23 mouse cellular contexts compared by ENCODE assay signal in genomic region chr4:153979243-153979642, GRCm38 (mm10).
"Had no signal": no experiment of that assay in that cellular context is flagged by ENCODE, and none has a peak within 500 bp of the region (broad histone marks: within the 10 kb centered on the region; RNA-seq: fewer than 3 reads in every experiment).

No protein-coding gene starts in this region.

- H3K9me3 ChIP-seq: heart, embryonic 13.5 days; heart, embryonic 15.5 days; intestine, embryonic 15.5 days; limb, embryonic 10.5 days; limb, embryonic 12.5 days had no signal

- ATAC-seq: hindbrain, embryonic 16.5 days; inflammation-experienced regulatory T-cells, adult 6 months; intestine, embryonic 15.5 days; intestine, postnatal 0 days had no signal

- DNase-seq: gastrocnemius, postnatal 14 days; gastrocnemius, postnatal 36 days; heart, adult 18-20 months; heart, postnatal 14 days; heart, postnatal 36 days; kidney, adult 18-20 months; kidney, adult 8-10 months; kidney, postnatal 10 days; kidney, postnatal 25 days; kidney, postnatal 4 days; liver had no signal

- H3K27me3 ChIP-seq: heart, embryonic 13.5 days; heart, embryonic 15.5 days; intestine, embryonic 15.5 days; limb, embryonic 12.5 days had no signal

- H3K27ac ChIP-seq: heart, embryonic 13.5 days; heart, embryonic 15.5 days; hindbrain, embryonic 14.5 days; intestine, embryonic 15.5 days; layer of hippocampus, adult 2 months; left cerebral cortex, adult 2 months; limb, embryonic 10.5 days; limb, embryonic 12.5 days had no signal

- H3K4me3 ChIP-seq: heart, embryonic 13.5 days; heart, embryonic 15.5 days; intestine, embryonic 15.5 days; layer of hippocampus, adult 2 months; left cerebral cortex, adult 2 months; limb, embryonic 10.5 days; limb, embryonic 12.5 days had no signal

- H3K9ac ChIP-seq: heart, embryonic 13.5 days; heart, embryonic 15.5 days; hindbrain, embryonic 14.5 days; intestine, embryonic 15.5 days; limb, embryonic 12.5 days had no signal

- H3K4me2 ChIP-seq: heart, embryonic 11.5 days; heart, embryonic 13.5 days; heart, embryonic 15.5 days; hindbrain, embryonic 14.5 days; intestine, embryonic 15.5 days; limb, embryonic 12.5 days had no signal
